Mouse (Mus musculus): ENCODE results near the gene Smyd3.
"Not testable (repeated sequence)": the region's sequence is repeated elsewhere in the genome, so short reads cannot be mapped to it uniquely, and the experiment has no call there.

The Smyd3 gene

GRCm38 (mm10) chr1:179187171-179187570, 330.7 kb downstream of the Smyd3 start:
- in situ Hi-C loops (cut with MboI; ENCODE audit: low sequenced_read_pairs), result no loop called here

GRCm38 (mm10) chr1:179184631-179185030, 333.2 kb downstream of the Smyd3 start:
- in situ Hi-C loops (cut with MboI; ENCODE audit: low sequenced_read_pairs), result no loop called here

GRCm38 (mm10) chr1:179183499-179183898, 334.3 kb downstream of the Smyd3 start:
- in situ Hi-C loops (cut with MboI; ENCODE audit: low sequenced_read_pairs), result no loop called here

- in situ Hi-C loops (cut with MboI; ENCODE audit: low sequenced_read_pairs), result no loop called here
Measured at GRCm38 (mm10) chr1:179180546-179180945, 337.3 kb downstream of the Smyd3 start.

GRCm38 (mm10) chr1:179176861-179177658, 340.8 kb downstream of the Smyd3 start:
- in situ Hi-C loops (cut with MboI; ENCODE audit: low sequenced_read_pairs), result no loop called here

GRCm38 (mm10) chr1:179174241-179174640, 343.6 kb downstream of the Smyd3 start:
- in situ Hi-C loops (cut with MboI; ENCODE audit: low sequenced_read_pairs), result no loop called here

- in situ Hi-C loops (cut with MboI; ENCODE audit: low sequenced_read_pairs), result no loop called here
Measured at GRCm38 (mm10) chr1:179170555-179170954, 347.3 kb downstream of the Smyd3 start.

GRCm38 (mm10) chr1:179169749-179170148, 348.1 kb downstream of the Smyd3 start:
- in situ Hi-C loops (cut with MboI; ENCODE audit: low sequenced_read_pairs), result no loop called here

- in situ Hi-C loops (cut with MboI; ENCODE audit: low sequenced_read_pairs), result no loop called here
Measured at GRCm38 (mm10) chr1:179169161-179169560, 348.7 kb downstream of the Smyd3 start.

- in situ Hi-C loops (cut with MboI; ENCODE audit: low sequenced_read_pairs), result not testable (repeated sequence)
Measured at GRCm38 (mm10) chr1:179164219-179164618, 353.6 kb downstream of the Smyd3 start.

- in situ Hi-C loops (cut with MboI; ENCODE audit: low sequenced_read_pairs), result not testable (repeated sequence)
Measured at GRCm38 (mm10) chr1:179162752-179163151, 355.1 kb downstream of the Smyd3 start.

- in situ Hi-C loops (cut with MboI; ENCODE audit: low sequenced_read_pairs), result no loop called here
Measured at GRCm38 (mm10) chr1:179161947-179162346, 355.9 kb downstream of the Smyd3 start.

GRCm38 (mm10) chr1:179160697-179161096, 357.1 kb downstream of the Smyd3 start:
- in situ Hi-C loops (cut with MboI; ENCODE audit: low sequenced_read_pairs), result no loop called here

GRCm38 (mm10) chr1:179152376-179152775, 365.5 kb downstream of the Smyd3 start:
- in situ Hi-C loops (cut with MboI; ENCODE audit: low sequenced_read_pairs), result no loop called here

- in situ Hi-C loops (cut with MboI; ENCODE audit: low sequenced_read_pairs), result no loop called here
Measured at GRCm38 (mm10) chr1:179151275-179151674, 366.6 kb downstream of the Smyd3 start.

- in situ Hi-C loops (cut with MboI; ENCODE audit: low sequenced_read_pairs), result loop anchor here (25.0 kb wide), 1 partner anchor 612 kb away; the partner anchor contains the start of gene Kif26b
Measured at GRCm38 (mm10) chr1:179149468-179150140, 368.2 kb downstream of the Smyd3 start.

- in situ Hi-C loops (cut with MboI; ENCODE audit: low sequenced_read_pairs), result loop anchor here (25.0 kb wide), 1 partner anchor 609 kb away; the partner anchor contains the start of gene Kif26b
Measured at GRCm38 (mm10) chr1:179146730-179147167, 371.1 kb downstream of the Smyd3 start.

GRCm38 (mm10) chr1:179143154-179143832, 374.5 kb downstream of the Smyd3 start:
- in situ Hi-C loops (cut with MboI; ENCODE audit: low sequenced_read_pairs), result loop anchor here (25.0 kb wide), 1 partner anchor 606 kb away; the partner anchor contains the start of gene Kif26b

- in situ Hi-C loops (cut with MboI; ENCODE audit: low sequenced_read_pairs), result loop anchor here (25.0 kb wide), 1 partner anchor 605 kb away; the partner anchor contains the start of gene Kif26b
Measured at GRCm38 (mm10) chr1:179142177-179142576, 375.7 kb downstream of the Smyd3 start.

GRCm38 (mm10) chr1:179141071-179141650, 376.7 kb downstream of the Smyd3 start:
- in situ Hi-C loops (cut with MboI; ENCODE audit: low sequenced_read_pairs), result loop anchor here (25.0 kb wide), 1 partner anchor 604 kb away; the partner anchor contains the start of gene Kif26b

- in situ Hi-C loops (cut with MboI; ENCODE audit: low sequenced_read_pairs), result loop anchor here (25.0 kb wide), 1 partner anchor 600 kb away; the partner anchor contains the start of gene Kif26b
Measured at GRCm38 (mm10) chr1:179137145-179137477, 380.7 kb downstream of the Smyd3 start.

Measured in CH12F3 (cell line).